Mouse (Mus musculus): ENCODE data around the gene B3gnt7.

B3gnt7 gene

GRCm38 (mm10) chr1:86302532-86302931 is at the start of gene B3gnt7:
Gene B3gnt7 (plus strand): TSS chr1:86302832.
- DNase-seq (ENCODE audit: low spot score in 2 of 2): no peak

GRCm38 (mm10) chr1:86253410-86253809 is 49.2 kb upstream of the B3gnt7 start:
- DNase-seq (ENCODE audit: low spot score in 2 of 2): no peak

GRCm38 (mm10) chr1:86256311-86256710 is 46.3 kb upstream of the B3gnt7 start:
- no peak for DNase-seq (ENCODE audit: low spot score in 2 of 2)

- DNase-seq (ENCODE audit: low spot score in 2 of 2): no peak
These were observed 45.4 kb upstream of the B3gnt7 start for GRCm38 (mm10) chr1:86257228-86257627.

GRCm38 (mm10) chr1:86258171-86258824 is 44.3 kb upstream of the B3gnt7 start:
- no peak for DNase-seq (ENCODE audit: low spot score in 2 of 2)

GRCm38 (mm10) chr1:86263564-86264339 is 38.9 kb upstream of the B3gnt7 start:
- DNase-seq (ENCODE audit: low spot score in 2 of 2): peak; percentile 32 to 70

GRCm38 (mm10) chr1:86265060-86265459 is 37.6 kb upstream of the B3gnt7 start:
- no peak for DNase-seq (ENCODE audit: low spot score in 2 of 2)

- DNase-seq (ENCODE audit: low spot score in 2 of 2): no peak
These were observed 34.0 kb upstream of the B3gnt7 start for GRCm38 (mm10) chr1:86268492-86269189.

- no peak for DNase-seq (ENCODE audit: low spot score in 2 of 2)
These were observed 33.5 kb upstream of the B3gnt7 start for GRCm38 (mm10) chr1:86269190-86269508.

- DNase-seq (ENCODE audit: low spot score in 2 of 2): no peak
These were observed 30.9 kb upstream of the B3gnt7 start for GRCm38 (mm10) chr1:86271707-86272106.

GRCm38 (mm10) chr1:86277055-86277454 is 25.6 kb upstream of the B3gnt7 start:
- no peak for DNase-seq (ENCODE audit: low spot score in 2 of 2)

- no peak for DNase-seq (ENCODE audit: low spot score in 2 of 2)
These were observed 20.7 kb upstream of the B3gnt7 start for GRCm38 (mm10) chr1:86281781-86282536.

GRCm38 (mm10) chr1:86284101-86284500 is 18.5 kb upstream of the B3gnt7 start:
- no peak for DNase-seq (ENCODE audit: low spot score in 2 of 2)

GRCm38 (mm10) chr1:86285295-86285694 is 17.3 kb upstream of the B3gnt7 start:
- DNase-seq (ENCODE audit: low spot score in 2 of 2): no peak

GRCm38 (mm10) chr1:86287473-86287872 is 15.2 kb upstream of the B3gnt7 start:
- no peak for DNase-seq (ENCODE audit: low spot score in 2 of 2)

GRCm38 (mm10) chr1:86290452-86290851 is 12.2 kb upstream of the B3gnt7 start:
- no peak for DNase-seq (ENCODE audit: low spot score in 2 of 2)

- no peak for DNase-seq (ENCODE audit: low spot score in 2 of 2)
These were observed 9.5 kb upstream of the B3gnt7 start for GRCm38 (mm10) chr1:86293091-86293490.

- DNase-seq (ENCODE audit: low spot score in 2 of 2): no peak
These were observed 8.8 kb upstream of the B3gnt7 start for GRCm38 (mm10) chr1:86293868-86294267.

- no peak for DNase-seq (ENCODE audit: low spot score in 2 of 2)
These were observed 8.2 kb upstream of the B3gnt7 start for GRCm38 (mm10) chr1:86294472-86294871.

GRCm38 (mm10) chr1:86300093-86300492 is 2.5 kb upstream of the B3gnt7 start:
- no peak for DNase-seq (ENCODE audit: low spot score in 2 of 2)

GRCm38 (mm10) chr1:86300731-86301130 is 1.9 kb upstream of the B3gnt7 start:
- no peak for DNase-seq (ENCODE audit: low spot score in 2 of 2)

All from spleen, postnatal 4 days (tissue).